Mouse (Mus musculus): ENCODE measurements around the gene Hoxd3.

Gene Hoxd3

DNA sequence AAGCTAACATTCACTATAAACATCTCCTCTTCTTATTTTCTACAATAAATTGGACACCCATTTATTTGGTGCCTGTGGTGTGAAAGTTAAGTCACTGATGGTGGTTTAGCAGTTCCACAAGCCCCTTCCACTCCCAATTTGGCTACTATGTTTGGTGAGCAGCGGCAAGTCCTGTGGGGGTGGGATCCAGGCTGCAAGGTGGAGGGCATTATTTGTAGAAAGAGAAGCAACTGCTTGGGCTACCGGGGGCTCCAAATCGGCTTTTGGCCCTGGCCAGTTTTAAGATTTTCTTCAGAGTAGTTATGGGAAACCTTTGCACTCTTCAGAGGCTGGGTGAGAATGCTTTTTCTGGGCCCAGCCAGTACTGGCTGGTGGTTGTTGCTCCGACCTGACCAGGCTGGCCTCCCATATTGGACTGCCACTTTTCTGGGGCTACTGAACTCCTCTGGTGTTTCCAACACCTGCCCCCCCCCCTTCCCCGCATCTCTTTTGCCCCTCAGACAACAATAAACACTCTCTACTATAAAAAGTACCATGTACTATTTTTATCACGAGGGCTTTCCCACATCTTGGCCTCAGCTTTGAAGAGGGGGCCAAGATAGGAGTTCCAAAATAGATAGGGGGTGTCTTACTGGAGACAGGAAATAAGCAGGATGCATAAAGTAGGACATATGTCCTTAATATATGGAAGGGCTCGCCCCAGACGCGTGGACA, 20.2 kb downstream of the Hoxd3 start:
- no peak for DNase-seq

GRCm38 (mm10) chr2:74732513-74733316, 21.0 kb downstream of the Hoxd3 start:
- DNase-seq, result no peak

GRCm38 (mm10) chr2:74733317-74733661, 21.6 kb downstream of the Hoxd3 start:
- DNase-seq, result no peak

DNA sequence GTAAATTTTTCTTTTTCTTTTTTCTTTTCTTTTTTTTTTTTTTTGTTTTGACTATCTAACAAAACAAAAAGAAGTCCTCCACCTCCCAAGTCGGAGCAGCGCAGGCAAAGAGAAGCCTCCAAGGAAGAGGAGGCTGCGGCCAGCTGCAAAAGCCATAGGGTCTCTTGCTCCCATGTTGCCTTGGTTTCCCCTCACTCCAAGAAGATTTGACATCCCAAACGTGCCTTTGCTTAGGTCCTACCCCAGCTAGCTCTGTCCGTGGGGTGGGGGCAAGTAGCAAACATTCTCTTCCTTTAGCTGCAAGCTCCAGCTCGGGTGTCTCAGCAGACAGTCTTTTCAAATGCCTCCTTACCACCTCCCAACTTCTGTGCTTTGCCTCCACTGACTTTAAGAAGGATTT, 22.0 kb downstream of the Hoxd3 start:
- DNase-seq, result no peak

GRCm38 (mm10) chr2:74734451-74734850, 22.7 kb downstream of the Hoxd3 start:
- DNase-seq, result no peak

DNA sequence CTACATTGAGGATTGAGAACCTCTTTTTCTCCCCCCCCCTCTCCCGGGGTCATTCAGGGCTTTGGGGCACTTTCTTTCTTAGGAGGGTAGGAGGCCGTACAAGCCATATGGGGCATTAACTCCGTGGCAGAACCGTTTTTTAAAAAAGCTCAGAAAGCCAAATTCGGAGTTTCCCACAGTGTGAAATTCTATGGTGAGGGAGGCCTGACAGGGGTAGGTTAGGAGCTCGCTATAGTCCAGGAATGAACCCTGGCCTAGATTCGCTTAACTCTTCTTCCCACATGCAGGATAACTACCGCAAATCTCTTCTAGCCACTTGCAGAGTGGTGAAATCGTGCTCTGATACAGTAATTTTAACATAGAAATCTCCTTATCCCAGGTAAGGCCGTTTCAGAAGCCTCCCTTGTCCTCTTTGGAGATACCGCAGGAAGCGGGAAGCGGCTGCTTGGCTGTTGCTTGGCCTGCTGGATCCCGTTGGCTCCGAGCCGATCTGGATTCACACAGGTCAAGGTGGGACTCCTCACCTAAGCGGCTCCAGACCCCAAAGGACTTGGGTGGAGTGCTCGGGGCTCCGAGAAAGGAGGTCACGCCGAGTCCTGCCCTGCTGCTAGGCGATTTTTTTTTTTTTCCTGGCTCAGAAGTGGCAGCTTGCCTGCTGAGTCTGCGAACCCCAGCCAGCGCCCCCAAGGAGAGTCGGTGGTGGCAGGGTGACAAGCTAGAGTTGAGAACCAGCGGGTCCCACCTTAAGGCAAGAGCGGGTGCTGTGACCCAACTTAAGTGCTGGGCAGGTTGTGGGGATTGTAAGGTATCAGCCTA, 23.5 kb downstream of the Hoxd3 start:
- no peak for DNase-seq

DNA sequence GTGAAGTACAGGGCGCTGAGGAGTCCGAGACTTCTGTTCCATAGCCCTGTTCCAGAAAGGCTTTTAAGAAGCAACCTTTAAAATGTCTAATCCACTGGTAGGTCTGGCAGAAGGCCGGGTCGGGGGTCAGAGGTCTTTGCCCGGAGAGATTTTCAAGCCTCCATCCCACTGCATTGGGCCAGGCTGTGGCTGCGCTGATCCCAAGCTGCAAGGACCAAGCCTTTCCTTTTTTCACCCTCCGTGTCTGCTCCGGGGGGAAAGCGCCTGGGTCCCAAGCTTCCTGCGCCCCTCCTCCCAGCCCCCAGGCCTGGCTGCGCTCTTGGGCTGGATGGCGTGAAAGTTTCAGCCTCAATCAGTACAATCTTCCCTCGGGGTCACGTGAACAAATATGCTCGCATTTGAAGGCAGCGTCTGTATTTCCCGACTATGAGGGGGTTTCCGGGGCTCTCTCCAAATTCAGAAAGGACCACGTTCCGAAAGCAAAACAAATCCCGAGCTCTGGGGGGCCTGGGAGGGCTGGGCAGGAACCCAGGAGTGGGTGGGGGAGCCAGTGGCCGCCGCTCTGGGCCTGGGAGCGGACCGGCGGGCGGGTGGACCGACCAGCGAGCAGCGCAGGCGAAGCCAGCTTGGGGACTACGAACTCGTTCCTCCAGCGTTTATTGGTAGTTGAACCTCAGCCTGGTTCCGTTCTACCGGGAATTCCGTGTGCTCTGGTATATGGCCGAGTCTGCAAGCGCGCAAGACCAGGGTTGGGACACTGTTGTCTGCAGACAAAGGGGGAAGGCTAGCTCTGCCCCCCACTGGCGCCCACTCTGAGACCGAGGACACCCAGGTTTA, 24.3 kb downstream of the Hoxd3 start:
- no peak for DNase-seq

DNA sequence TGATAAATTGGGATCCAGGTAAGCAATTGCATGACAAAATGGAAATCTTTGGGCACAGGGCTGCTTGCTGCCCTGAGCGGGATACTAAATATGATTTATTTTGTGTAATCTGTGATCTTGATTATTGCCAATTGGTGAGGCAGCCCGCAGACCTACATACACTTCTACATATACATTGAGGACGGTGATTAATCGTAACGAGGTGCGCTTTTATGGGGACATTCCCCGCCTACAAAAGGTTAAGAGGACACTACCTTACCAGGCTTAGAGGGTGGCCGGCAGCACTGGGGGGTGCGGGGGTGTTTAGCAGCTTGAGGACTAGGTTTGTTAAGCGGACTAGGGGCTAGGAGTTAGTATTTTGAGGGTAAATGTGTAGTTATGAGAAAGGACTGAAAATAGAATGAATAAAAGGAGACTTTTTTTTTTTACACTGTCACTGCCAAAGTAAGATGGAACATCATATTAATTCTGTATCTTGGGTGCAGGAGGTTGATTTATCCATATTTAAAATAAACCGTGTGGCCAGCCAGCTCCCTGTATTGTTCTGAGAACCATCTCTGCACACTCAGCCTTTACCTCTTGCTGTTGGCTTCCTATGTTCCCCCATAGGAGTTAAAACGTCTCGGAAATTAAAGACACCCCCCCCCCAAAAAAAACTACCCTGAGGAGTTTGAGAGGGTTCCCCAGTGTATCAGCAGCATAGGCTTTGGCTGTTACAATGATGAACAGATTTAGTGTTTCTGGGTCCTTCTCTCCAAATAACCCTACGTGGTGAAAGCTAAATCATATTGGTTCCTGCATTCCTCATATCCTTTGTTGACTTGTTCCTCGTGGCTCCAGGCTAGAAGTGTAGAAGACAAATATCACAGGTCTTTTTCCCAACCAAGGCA, 25.2 kb downstream of the Hoxd3 start:
- DNase-seq, result no peak

GRCm38 (mm10) chr2:74737578-74738070, 25.9 kb downstream of the Hoxd3 start:
- no peak for DNase-seq

DNA sequence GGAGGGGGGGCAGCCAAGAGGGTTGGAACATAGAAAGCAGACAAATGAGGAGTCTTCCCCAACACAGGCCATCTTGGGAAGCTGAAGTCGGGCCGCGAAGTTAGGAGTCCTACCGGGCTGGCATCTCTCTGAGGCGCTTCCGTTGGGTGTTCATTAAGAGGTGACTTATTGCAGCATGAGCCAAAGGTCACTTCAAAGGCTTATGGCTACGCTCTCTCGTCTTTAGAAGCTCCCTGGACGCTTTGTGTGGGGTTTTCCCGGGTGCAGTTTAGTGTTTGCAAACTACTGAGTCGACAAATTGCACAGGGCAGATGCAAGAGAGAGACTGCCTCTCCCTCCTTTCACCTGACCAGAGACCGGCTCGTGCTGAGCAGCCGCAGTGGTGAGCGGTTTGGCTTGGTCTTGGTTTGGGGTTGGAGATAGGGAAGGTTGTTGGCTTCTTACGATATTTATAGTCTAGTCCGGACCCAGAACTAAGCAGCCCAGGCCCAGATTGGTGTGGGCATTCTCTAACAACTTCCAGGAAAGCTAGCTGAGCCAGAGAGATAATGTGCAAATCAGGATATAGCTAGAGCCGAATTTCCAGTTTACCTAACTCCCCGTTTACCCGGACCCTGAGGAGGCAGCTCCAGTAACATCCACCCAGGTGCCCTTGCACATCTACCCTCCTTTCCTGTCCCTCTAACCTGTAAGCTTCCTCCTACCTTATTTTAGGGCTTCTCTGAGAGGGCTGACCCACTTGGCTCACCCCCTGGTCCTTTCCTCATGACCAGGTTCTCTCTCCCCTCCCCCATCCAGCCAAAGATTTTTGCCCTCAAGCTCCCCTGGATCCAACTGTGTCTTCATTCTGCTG, 27.1 kb downstream of the Hoxd3 start:
- DNase-seq, result no peak

- no peak for DNase-seq
Observed at GRCm38 (mm10) chr2:74739476-74739800, 27.7 kb downstream of the Hoxd3 start.

GRCm38 (mm10) chr2:74739869-74740268, 28.1 kb downstream of the Hoxd3 start:
- DNase-seq, result no peak

GRCm38 (mm10) chr2:74740311-74741091, 28.8 kb downstream of the Hoxd3 start:
- no peak for DNase-seq

GRCm38 (mm10) chr2:74741252-74741978, 29.7 kb downstream of the Hoxd3 start:
- no peak for DNase-seq

- no peak for DNase-seq
Observed at GRCm38 (mm10) chr2:74741979-74742277, 30.2 kb downstream of the Hoxd3 start.

GRCm38 (mm10) chr2:74745540-74746297, 34.0 kb downstream of the Hoxd3 start:
- no peak for DNase-seq

- no peak for DNase-seq
Observed at GRCm38 (mm10) chr2:74746298-74746921, 34.7 kb downstream of the Hoxd3 start.

- no peak for DNase-seq
Observed at GRCm38 (mm10) chr2:74747006-74747405, 35.3 kb downstream of the Hoxd3 start.

Measured in lung, postnatal 10 days (tissue).